Mouse (Mus musculus): ENCODE measurements around the gene Gm8020. TPM values are rescaled to one million over a fixed set of nuclear protein-coding genes. Genes with fewer than 3 reads are reported as not detected.
"Not testable (repeated sequence)": the region's sequence is repeated elsewhere in the genome, so short reads cannot be mapped to it uniquely, and the experiment has no call there.

The Gm8020 gene
- not detected in 2 replicates for polyA plus RNA-seq (2016; fragmentation: Nextera tagmentation; extraction: Ambion mirVana)

DNA sequence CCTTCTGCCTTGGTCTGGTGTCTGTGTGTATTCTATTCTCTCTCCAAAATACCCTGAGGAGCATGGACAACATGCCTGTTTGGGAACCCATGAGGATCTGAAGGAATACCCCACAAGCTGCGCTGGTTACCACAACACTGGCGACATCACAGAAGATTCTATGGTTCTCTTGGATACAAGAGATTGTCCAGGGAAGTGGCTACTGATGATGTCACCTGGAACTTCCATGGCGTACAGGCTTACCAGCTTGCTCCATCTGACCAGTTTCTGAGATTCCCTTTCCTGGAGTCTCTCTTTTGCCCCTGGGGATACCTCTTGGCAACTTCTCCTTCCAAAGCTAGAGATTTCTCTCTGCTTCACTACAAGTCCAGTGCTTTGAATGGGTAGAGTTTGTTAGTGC, at the start of gene Gm8020:
Gene Gm8020 (minus strand): TSS at position 101 of the 400 bp plus-strand sequence.
- not testable (repeated sequence) for H3K9me3 ChIP-seq; H3K36me3 ChIP-seq; DNase-seq (ENCODE audit: low spot score); H3K27me3 ChIP-seq (ENCODE audit: insufficient read depth, poor library complexity, severe bottlenecking); H3K4me3 ChIP-seq; H3K4me1 ChIP-seq; H3K27ac ChIP-seq
- whole genome bisulfite sequencing: 75% methylated on average over 2 of the region's 3 CpGs

DNA sequence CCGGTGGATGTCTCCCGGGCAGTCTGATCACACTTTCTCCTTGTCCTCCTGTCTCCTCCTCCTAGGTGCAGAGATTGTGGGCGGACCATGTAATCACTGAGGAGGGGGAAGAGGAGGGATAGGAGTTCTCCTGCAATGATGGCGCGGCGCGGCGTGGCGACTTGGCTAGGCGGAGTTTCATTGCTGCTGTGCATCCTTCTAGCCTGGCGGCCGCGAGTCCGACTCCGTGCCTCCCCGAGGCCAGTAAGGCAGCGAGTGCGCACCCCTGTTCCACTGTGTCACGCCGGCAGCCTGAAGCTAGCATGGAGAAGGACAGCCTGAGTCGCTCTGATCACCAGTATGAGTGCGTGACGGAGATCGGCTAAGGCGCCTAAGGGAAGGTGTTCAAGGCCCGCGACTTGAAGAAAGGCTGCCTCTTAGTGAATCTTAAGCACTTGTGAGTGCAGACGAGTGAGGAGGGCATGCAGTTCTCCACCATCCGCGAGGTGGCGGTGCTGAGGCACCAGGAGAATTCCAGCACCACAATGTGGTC, 41.1 kb upstream of the Gm8020 start:
- H3K27ac ChIP-seq; H3K27me3 ChIP-seq (ENCODE audit: insufficient read depth, poor library complexity, severe bottlenecking); H3K9me3 ChIP-seq; H3K4me1 ChIP-seq; DNase-seq (ENCODE audit: low spot score); H3K36me3 ChIP-seq; H3K4me3 ChIP-seq: not testable (repeated sequence)
- 5% methylated on average over 28 of the region's 31 CpGs for WGBS

DNA sequence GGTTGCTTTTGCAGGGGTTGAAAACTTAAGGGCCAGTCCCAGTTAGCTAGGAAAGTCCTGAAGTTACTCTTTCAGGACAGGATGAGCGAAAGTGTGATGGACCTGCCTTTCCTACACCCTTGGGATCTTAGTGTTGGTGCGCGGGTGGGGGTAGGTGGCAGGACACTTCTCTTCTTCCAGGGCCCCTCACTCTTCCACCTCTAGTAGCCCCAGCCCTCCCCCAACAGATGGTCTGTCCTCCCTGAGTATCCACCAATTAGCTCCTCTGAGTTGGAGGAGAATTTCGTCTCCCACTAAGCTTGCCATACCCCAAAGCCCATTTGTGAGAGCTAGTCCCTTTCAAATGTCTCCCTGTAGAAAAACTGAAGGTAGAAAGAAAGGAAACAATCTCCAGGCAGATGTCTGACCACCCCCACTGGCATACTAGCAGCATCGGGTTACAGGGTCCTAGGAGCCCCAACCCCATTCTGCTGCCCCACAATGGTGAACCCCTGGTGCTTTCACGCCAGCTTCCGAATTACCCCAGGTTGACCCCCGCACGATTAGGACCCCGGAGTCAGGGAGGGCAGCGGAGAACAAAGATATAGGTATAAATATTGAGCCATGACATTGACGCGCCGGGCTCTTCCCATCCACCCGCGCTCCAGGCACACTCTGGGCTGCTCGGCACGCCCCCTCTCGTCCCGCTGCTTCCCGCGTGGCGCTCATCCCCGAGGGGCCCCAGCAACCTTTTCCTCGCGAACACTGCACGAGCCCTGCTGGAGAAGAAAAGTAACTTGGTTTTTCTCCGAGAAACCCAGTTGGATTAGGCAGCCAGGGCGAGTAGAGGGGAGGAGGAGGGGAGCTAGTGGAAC, 40.4 kb upstream of the Gm8020 start:
- H3K27ac ChIP-seq; H3K36me3 ChIP-seq; H3K27me3 ChIP-seq (ENCODE audit: insufficient read depth, poor library complexity, severe bottlenecking); H3K4me1 ChIP-seq; DNase-seq (ENCODE audit: low spot score); H3K9me3 ChIP-seq; H3K4me3 ChIP-seq: not testable (repeated sequence)
- WGBS: 14% methylated on average over 23 of the region's 29 CpGs

DNA sequence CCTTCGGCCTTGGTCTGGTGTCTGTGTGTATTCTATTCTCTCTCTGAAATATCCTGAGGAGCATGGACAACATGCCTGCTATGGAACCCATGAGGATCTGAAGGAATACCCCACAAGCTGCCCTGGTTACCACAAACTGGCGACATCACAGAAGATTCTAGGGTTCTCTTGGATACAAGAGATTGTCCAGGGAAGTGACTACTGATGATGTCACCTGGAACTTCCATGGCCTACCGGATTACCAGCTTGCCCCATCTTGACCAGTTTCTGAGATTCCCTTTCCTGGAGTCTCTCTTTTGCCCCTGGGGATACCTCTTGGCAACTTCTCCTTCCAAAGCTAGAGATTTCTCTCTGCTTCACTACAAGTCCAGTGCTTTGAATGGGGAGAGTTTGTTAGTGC, 22.0 kb upstream of the Gm8020 start, which contains the start of gene Gm8024:
Gene Gm8024 (minus strand): TSS at position 101 of the 400 bp plus-strand sequence.
- 85% methylated on average over 1 of the region's 3 CpGs for WGBS
- not testable (repeated sequence) for DNase-seq (ENCODE audit: low spot score); H3K4me3 ChIP-seq; H3K9me3 ChIP-seq; H3K36me3 ChIP-seq; H3K27ac ChIP-seq; H3K4me1 ChIP-seq; H3K27me3 ChIP-seq (ENCODE audit: insufficient read depth, poor library complexity, severe bottlenecking)

DNA sequence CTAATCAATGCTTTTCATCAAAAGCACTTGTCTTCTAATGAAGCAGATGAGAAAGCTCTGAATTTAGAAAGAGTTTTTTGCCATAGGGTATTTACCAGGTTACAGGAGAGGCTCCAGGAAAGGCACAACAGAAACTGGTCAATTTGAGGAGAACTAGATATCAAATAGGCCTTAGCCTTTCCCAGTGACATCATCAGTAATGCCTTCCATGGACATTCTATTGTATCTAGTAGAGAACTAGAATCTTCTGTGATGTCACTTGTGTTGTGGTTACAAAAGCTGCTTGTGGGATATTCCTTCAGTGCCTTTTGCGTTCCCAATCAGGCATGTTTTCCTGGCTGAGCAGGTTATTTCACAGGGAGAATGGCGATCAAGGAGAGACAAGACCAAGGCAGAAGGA, 38.6 kb downstream of the Gm8020 start, which contains the start of gene Gm8011:
Gene Gm8011 (plus strand): TSS at position 301 of the 400 bp plus-strand sequence.
- WGBS: 47% methylated on average over 2 of the region's 2 CpGs
- DNase-seq (ENCODE audit: low spot score); H3K36me3 ChIP-seq; H3K27me3 ChIP-seq (ENCODE audit: insufficient read depth, poor library complexity, severe bottlenecking); H3K4me1 ChIP-seq; H3K4me3 ChIP-seq; H3K27ac ChIP-seq; H3K9me3 ChIP-seq: not testable (repeated sequence)

Other genes with a start within 250 kb of the Gm8020 start
- not detected in 2 replicates for gene Gm17026, start 242.3 kb downstream of the Gm8020 start, polyA plus RNA-seq (2016; fragmentation: Nextera tagmentation; extraction: Ambion mirVana)
- not detected in 2 replicates for gene Gm9611, start 205.0 kb downstream of the Gm8020 start, polyA plus RNA-seq (2016; fragmentation: Nextera tagmentation; extraction: Ambion mirVana)
- gene Gm7995, start 192.1 kb downstream of the Gm8020 start, polyA plus RNA-seq (2016; fragmentation: Nextera tagmentation; extraction: Ambion mirVana): not detected in 2 replicates
- gene Gm8005, start 62.7 kb downstream of the Gm8020 start, polyA plus RNA-seq (2016; fragmentation: Nextera tagmentation; extraction: Ambion mirVana): not detected in 2 replicates
- gene Gm8011, start 38.5 kb downstream of the Gm8020 start, polyA plus RNA-seq (2016; fragmentation: Nextera tagmentation; extraction: Ambion mirVana): not detected in 2 replicates
- not detected in 2 replicates for gene Gm8024, start 21.9 kb upstream of the Gm8020 start, polyA plus RNA-seq (2016; fragmentation: Nextera tagmentation; extraction: Ambion mirVana)
- not detected in 2 replicates for gene Gm17124, start 97.5 kb upstream of the Gm8020 start, polyA plus RNA-seq (2016; fragmentation: Nextera tagmentation; extraction: Ambion mirVana)
- not detected in 2 replicates for gene Gm3633, start 139.6 kb upstream of the Gm8020 start, polyA plus RNA-seq (2016; fragmentation: Nextera tagmentation; extraction: Ambion mirVana)
- gene Gm10378, start 153.6 kb upstream of the Gm8020 start, polyA plus RNA-seq (2016; fragmentation: Nextera tagmentation; extraction: Ambion mirVana): not detected in 2 replicates